Mouse (Mus musculus): ENCODE data around the gene Qsox2. TPM values are rescaled to one million over a fixed set of nuclear protein-coding genes. Genes with fewer than 3 reads are reported as not detected.

The Qsox2 gene
- total RNA-seq, 1 experiment, result 32.0 TPM

GRCm38 (mm10) chr2:26202849-26203475 is 34.4 kb downstream of the Qsox2 start:
- Histone ChIP-seq H3K27ac (ENCODE audit: insufficient read depth, low read depth, low read length, poor library complexity, severe bottlenecking) (no peak overlapping the region), H3K4me1 (ENCODE audit: control insufficient read depth in 2 of 2, insufficient read depth in 2 of 2, low read length in 2 of 2, poor library complexity in 1 of 2) (peaks cover 0 to 7% of the 10 kb centered on the region in 2 experiments; a peak in 1 of 4 replicates), H3K9ac (ENCODE audit: insufficient read depth, low read depth, low read length, poor library complexity, severe bottlenecking) (no peak overlapping the region), H3K36me3 (ENCODE audit: control insufficient read depth, insufficient read depth, low read length, poor library complexity, severe bottlenecking) (no peaks in the 10 kb centered on the region), H3K9me3 (ENCODE audit: control insufficient read depth, insufficient read depth, low read depth, low read length) (no peaks in the 10 kb centered on the region), H3K4me3 (ENCODE audit: insufficient read depth in 1 of 2, low read depth in 1 of 2, low read length in 2 of 2, poor library complexity in 1 of 2, severe bottlenecking in 1 of 2) (peak overlapping the region; percentile 27 to 60; a peak in 3 of 4 replicates)
- DNase-seq (ENCODE audit: low read depth, low spot score), result peak; percentile 41
- TF ChIP-seq ZC3H11A (IDR thresholded peaks at IDR 0.05; ENCODE audit: borderline replicate concordance, low read depth, low read length) (no peak), MAFK (IDR thresholded peaks at IDR 0.05; ENCODE audit: insufficient read depth, low read depth, low read length) (no peak), ZNF384 (IDR thresholded peaks at IDR 0.05; ENCODE audit: low read depth, low read length) (no peak), HCFC1 (IDR thresholded peaks at IDR 0.05; ENCODE audit: borderline replicate concordance, insufficient read depth, low read length) (no peak), CHD2 (IDR thresholded peaks at IDR 0.05; ENCODE audit: low read depth, low read length) (no peak)
- in situ Hi-C loops (cut with MboI; ENCODE audit: low sequenced_read_pairs in 2 of 2, unreplicated experiment in 2 of 2), result no loop called here

- Histone ChIP-seq H3K9ac (ENCODE audit: insufficient read depth, low read depth, low read length, poor library complexity, severe bottlenecking) (0 out of 2 replicates have a peak overlapping the region, but pooled peaks have one; percentile 18), H3K4me3 (ENCODE audit: insufficient read depth in 1 of 2, low read depth in 1 of 2, low read length in 2 of 2, poor library complexity in 1 of 2, severe bottlenecking in 1 of 2) (peak overlapping the region; percentile 27 to 60; a peak in 3 of 4 replicates), H3K9me3 (ENCODE audit: control insufficient read depth, insufficient read depth, low read depth, low read length) (no peaks in the 10 kb centered on the region), H3K36me3 (ENCODE audit: control insufficient read depth, insufficient read depth, low read length, poor library complexity, severe bottlenecking) (no peaks in the 10 kb centered on the region), H3K4me1 (ENCODE audit: control insufficient read depth in 2 of 2, insufficient read depth in 2 of 2, low read length in 2 of 2, poor library complexity in 1 of 2) (peaks cover 0 to 7% of the 10 kb centered on the region in 2 experiments; a peak in 2 of 4 replicates), H3K27ac (ENCODE audit: insufficient read depth, low read depth, low read length, poor library complexity, severe bottlenecking) (no peak overlapping the region)
- no peak for DNase-seq (ENCODE audit: low read depth, low spot score)
- TF ChIP-seq ZNF384 (IDR thresholded peaks at IDR 0.05; ENCODE audit: low read depth, low read length) (no peak), HCFC1 (IDR thresholded peaks at IDR 0.05; ENCODE audit: borderline replicate concordance, insufficient read depth, low read length) (no peak), ZC3H11A (IDR thresholded peaks at IDR 0.05; ENCODE audit: borderline replicate concordance, low read depth, low read length) (no peak), CHD2 (IDR thresholded peaks at IDR 0.05; ENCODE audit: low read depth, low read length) (no peak), MAFK (IDR thresholded peaks at IDR 0.05; ENCODE audit: insufficient read depth, low read depth, low read length) (no peak)
- in situ Hi-C loops (cut with MboI; ENCODE audit: low sequenced_read_pairs in 2 of 2, unreplicated experiment in 2 of 2), result no loop called here
Observed at GRCm38 (mm10) chr2:26201926-26202848, 35.1 kb downstream of the Qsox2 start.

GRCm38 (mm10) chr2:26198488-26198887 is 38.8 kb downstream of the Qsox2 start:
- Histone ChIP-seq H3K4me3 (ENCODE audit: insufficient read depth in 1 of 2, low read depth in 1 of 2, low read length in 2 of 2, poor library complexity in 1 of 2, severe bottlenecking in 1 of 2) (peak overlapping the region in 1 of 2 experiments; percentile 44; a peak in 1 of 4 replicates), H3K36me3 (ENCODE audit: control insufficient read depth, insufficient read depth, low read length, poor library complexity, severe bottlenecking) (no peaks in the 10 kb centered on the region), H3K27ac (ENCODE audit: insufficient read depth, low read depth, low read length, poor library complexity, severe bottlenecking) (no peak overlapping the region), H3K9me3 (ENCODE audit: control insufficient read depth, insufficient read depth, low read depth, low read length) (no peaks in the 10 kb centered on the region), H3K9ac (ENCODE audit: insufficient read depth, low read depth, low read length, poor library complexity, severe bottlenecking) (no peak overlapping the region), H3K4me1 (ENCODE audit: control insufficient read depth in 2 of 2, insufficient read depth in 2 of 2, low read length in 2 of 2, poor library complexity in 1 of 2) (peaks cover 0 to 19% of the 10 kb centered on the region in 2 experiments; a peak in 2 of 4 replicates)
- in situ Hi-C loops (cut with MboI; ENCODE audit: low sequenced_read_pairs in 2 of 2, unreplicated experiment in 2 of 2), result no loop called here
- DNase-seq (ENCODE audit: low read depth, low spot score), result no peak
- TF ChIP-seq ZNF384 (IDR thresholded peaks at IDR 0.05; ENCODE audit: low read depth, low read length), result no peak
- no peak for TF ChIP-seq HCFC1 (IDR thresholded peaks at IDR 0.05; ENCODE audit: borderline replicate concordance, insufficient read depth, low read length)
- no peak for TF ChIP-seq MAFK (IDR thresholded peaks at IDR 0.05; ENCODE audit: insufficient read depth, low read depth, low read length)
- no peak for TF ChIP-seq ZC3H11A (IDR thresholded peaks at IDR 0.05; ENCODE audit: borderline replicate concordance, low read depth, low read length)
- no peak for TF ChIP-seq CHD2 (IDR thresholded peaks at IDR 0.05; ENCODE audit: low read depth, low read length)

- TF ChIP-seq MAFK (IDR thresholded peaks at IDR 0.05; ENCODE audit: insufficient read depth, low read depth, low read length) (no peak), HCFC1 (IDR thresholded peaks at IDR 0.05; ENCODE audit: borderline replicate concordance, insufficient read depth, low read length) (no peak), CHD2 (IDR thresholded peaks at IDR 0.05; ENCODE audit: low read depth, low read length) (no peak), ZNF384 (IDR thresholded peaks at IDR 0.05; ENCODE audit: low read depth, low read length) (no peak), ZC3H11A (IDR thresholded peaks at IDR 0.05; ENCODE audit: borderline replicate concordance, low read depth, low read length) (no peak)
- peaks cover 0 to 12% of the 10 kb centered on the region in 2 experiments; a peak in 2 of 4 replicates for H3K4me1 ChIP-seq (ENCODE audit: control insufficient read depth in 2 of 2, insufficient read depth in 2 of 2, low read length in 2 of 2, poor library complexity in 1 of 2)
- in situ Hi-C loops (cut with MboI; ENCODE audit: low sequenced_read_pairs in 2 of 2, unreplicated experiment in 2 of 2), result no loop called here
- H3K9ac ChIP-seq (ENCODE audit: insufficient read depth, low read depth, low read length, poor library complexity, severe bottlenecking), result no peak overlapping the region
- DNase-seq (ENCODE audit: low read depth, low spot score), result no peak
- no peaks in the 10 kb centered on the region for H3K36me3 ChIP-seq (ENCODE audit: control insufficient read depth, insufficient read depth, low read length, poor library complexity, severe bottlenecking)
- H3K9me3 ChIP-seq (ENCODE audit: control insufficient read depth, insufficient read depth, low read depth, low read length), result no peaks in the 10 kb centered on the region
- H3K4me3 ChIP-seq (ENCODE audit: insufficient read depth in 1 of 2, low read depth in 1 of 2, low read length in 2 of 2, poor library complexity in 1 of 2, severe bottlenecking in 1 of 2), result no peak overlapping the region
- no peak overlapping the region for H3K27ac ChIP-seq (ENCODE audit: insufficient read depth, low read depth, low read length, poor library complexity, severe bottlenecking)
Observed at GRCm38 (mm10) chr2:26194552-26195339, 42.6 kb downstream of the Qsox2 start.
